Mouse (Mus musculus) brain, embryonic 14.5 days (tissue): ENCODE measurements around the gene Ing3.

Experiments
- CTCF ChIP-seq: fragments of 200-500 bp; IDR thresholded peaks from 2 replicates; pipeline ENCODE4 v1.5.1; 2012; ENCODE audit warnings: inconsistent platforms, mild to moderate bottlenecking, moderate library complexity, borderline replicate concordance; ENCODE audit not compliant: insufficient read depth, insufficient read length; ENCODE audit errors: extremely low read depth
- POLR2A ChIP-seq: fragments of 200-500 bp; IDR thresholded peaks from 2 replicates; pipeline ENCODE4 v1.6.1; 2012; ENCODE audit warnings: mild to moderate bottlenecking, inconsistent platforms, borderline replicate concordance; ENCODE audit not compliant: poor library complexity, insufficient read depth, insufficient read length, severe bottlenecking; ENCODE audit errors: extremely low read depth

- TF ChIP-seq CTCF: no peak
- no peak for TF ChIP-seq POLR2A
Observed at GRCm38 (mm10) chr6:22012099-22012498, 62.7 kb downstream of the Ing3 start.
